Mouse (Mus musculus) lung, postnatal 0 days (tissue): ENCODE results near the gene Cmtr1. TPM values are rescaled to one million over a fixed set of nuclear protein-coding genes. Genes with fewer than 3 reads are reported as not detected.

Source experiments
- ATAC-seq: fragments of 200-750 bp; cut with Nextera tagmentation; 2 replicates; pipeline ENCODE4 v1.8.0; 2017; ENCODE audit warnings: moderate library complexity
- DNase-seq: peaks from one replicate; pipeline ENCODE4 v3.0.0-alpha.2; 2016; ENCODE audit warnings: low spot score
- H3K27ac ChIP-seq: fragments of 300-500 bp; sonication (generic); 2 replicates; pipeline ENCODE4 v1.5.1; 2014; ENCODE audit warnings: antibody characterized with exemption, mild to moderate bottlenecking, low read length, mixed read lengths
- H3K27me3 ChIP-seq: fragments of 300-500 bp; sonication (generic); replicated peaks from 2 replicates; pipeline ENCODE4 v1.6.1; 2014; ENCODE audit warnings: low read length, mixed read lengths; ENCODE audit not compliant: insufficient read depth
- H3K36me3 ChIP-seq: fragments of 300-500 bp; sonication (generic); 2 replicates; pipeline ENCODE4 v1.6.1; 2014; ENCODE audit warnings: low read length, mixed read lengths; ENCODE audit not compliant: insufficient read depth
- H3K4me1 ChIP-seq: fragments of 300-500 bp; sonication (generic); 2 replicates; pipeline ENCODE4 v1.6.1; 2014; ENCODE audit warnings: antibody characterized with exemption, low read depth, low read length, mixed read lengths; ENCODE audit not compliant: insufficient read depth
- H3K4me2 ChIP-seq: fragments of 300-500 bp; sonication (generic); replicated peaks from 2 replicates; pipeline ENCODE4 v1.6.1; 2014; ENCODE audit warnings: low read depth, mild to moderate bottlenecking, low read length, moderate library complexity, mixed read lengths
- H3K4me3 ChIP-seq: fragments of 300-500 bp; sonication (generic); 2 replicates; pipeline ENCODE4 v1.5.1; 2014; ENCODE audit warnings: low read depth, low read length
- H3K9ac ChIP-seq: fragments of 300-500 bp; sonication (generic); replicated peaks from 2 replicates; pipeline ENCODE4 v1.6.1; 2014; ENCODE audit warnings: low read depth, mild to moderate bottlenecking
- H3K9me3 ChIP-seq: fragments of 300-500 bp; sonication (generic); 2 replicates; pipeline ENCODE4 v1.6.1; 2016; ENCODE audit warnings: low read length, mixed read lengths
- CTCF ChIP-seq: IDR thresholded peaks from 2 replicates; pipeline ENCODE4 v1.5.1; 2016; ENCODE audit warnings: antibody characterized with exemption, mild to moderate bottlenecking
- EP300 ChIP-seq: IDR thresholded peaks from 2 replicates; pipeline ENCODE4 v1.6.1; 2016; ENCODE audit warnings: antibody characterized with exemption, mild to moderate bottlenecking, control low read depth
- WGBS: fragments of 180-500 bp; shearing (Covaris S2); extraction: QIAGEN DNeasy Blood & Tissue Kit; methylation state at CpG from one replicate; pipeline ENCODE4 v1.1.7; 2014; 5-methylcytosine and 5-hydroxymethylcytosine counted together
- polyA plus RNA-seq: library from polyadenylated mRNA; unstranded; fragments of >200 nt; fragmentation: Nextera tagmentation; extraction: Ambion mirVana; gene quantifications from 2 replicates; pipeline ENCODE4 v1.2.1, GENCODE M21; 2015

Cmtr1 gene
- polyA plus RNA-seq, 1 experiment from 2014 or later, result 79.6 TPM

DNA sequence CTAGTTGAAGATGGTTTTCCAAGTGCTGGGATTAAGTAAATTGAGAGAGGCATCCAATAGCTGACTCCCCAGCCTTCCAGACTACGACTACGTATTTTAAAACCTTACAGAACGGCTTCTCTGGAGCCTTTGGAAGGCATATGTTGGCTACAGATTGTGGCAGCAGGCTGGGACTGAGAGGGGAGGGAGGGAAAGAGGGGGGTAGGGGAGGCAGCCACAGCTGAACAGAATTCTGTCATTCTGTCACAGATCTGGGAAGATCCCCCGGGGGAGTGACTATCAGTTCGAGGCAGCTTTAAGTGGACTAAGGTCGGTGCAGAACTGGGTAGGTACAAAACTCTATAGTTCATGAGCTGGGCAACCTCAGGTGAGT lies 71.5 kb downstream of the Cmtr1 start:
- Histone ChIP-seq H3K9me3 (no peaks in the 10 kb centered on the region), H3K4me1 (no peaks in the 10 kb centered on the region), H3K27me3 (no peaks in the 10 kb centered on the region), H3K4me3 (no peak overlapping the region), H3K27ac (no peak overlapping the region), H3K9ac (no peak overlapping the region), H3K36me3 (no peaks in the 10 kb centered on the region), H3K4me2 (no peak overlapping the region)
- DNase-seq (no peak), ATAC-seq (no peak)
- 70% methylated on average over 6 of the region's 6 CpGs for WGBS
- no peak for TF ChIP-seq CTCF
- TF ChIP-seq EP300, result no peak

DNA sequence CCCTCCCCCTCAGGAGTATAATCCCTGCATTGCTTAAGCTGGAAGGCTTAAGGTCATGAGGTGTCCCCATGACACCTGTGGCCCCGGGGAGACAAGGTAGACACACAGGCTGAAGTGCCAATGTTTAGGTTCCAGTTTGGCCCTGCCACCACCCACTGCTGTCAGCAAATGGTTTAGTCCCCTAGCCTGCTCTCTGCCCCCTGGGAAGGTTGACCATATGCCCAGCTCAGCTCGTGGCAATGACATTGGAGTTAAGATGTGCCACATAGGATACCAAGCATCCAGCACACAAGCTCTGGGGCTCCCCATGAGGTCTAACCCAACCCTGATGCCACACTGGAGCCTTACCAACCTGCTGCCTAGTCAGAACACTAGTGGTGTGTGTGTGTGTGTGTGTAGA lies 72.1 kb downstream of the Cmtr1 start:
- Histone ChIP-seq H3K9ac (no peak overlapping the region), H3K9me3 (no peaks in the 10 kb centered on the region), H3K4me1 (no peaks in the 10 kb centered on the region), H3K4me2 (no peak overlapping the region), H3K27ac (no peak overlapping the region), H3K4me3 (no peak overlapping the region), H3K36me3 (no peaks in the 10 kb centered on the region), H3K27me3 (no peaks in the 10 kb centered on the region)
- no peak for DNase-seq
- TF ChIP-seq EP300 (no peak), CTCF (no peak)
- ATAC-seq, result no peak
- 76% methylated on average over 2 of the region's 2 CpGs for WGBS

- H3K9ac ChIP-seq, result no peak overlapping the region
- no peaks in the 10 kb centered on the region for H3K4me1 ChIP-seq
- TF ChIP-seq EP300, result no peak
- TF ChIP-seq CTCF, result no peak
- no peak overlapping the region for H3K4me2 ChIP-seq
- no peak for DNase-seq
- WGBS, result 42% methylated on average over 15 of the region's 15 CpGs
- H3K4me3 ChIP-seq, result no peak overlapping the region
- no peak for ATAC-seq
- no peak overlapping the region for H3K27ac ChIP-seq
- H3K9me3 ChIP-seq, result no peaks in the 10 kb centered on the region
- H3K27me3 ChIP-seq, result no peaks in the 10 kb centered on the region
- no peaks in the 10 kb centered on the region for H3K36me3 ChIP-seq
Measured at GRCm38 (mm10) chr17:29736448-29737014, 76.1 kb downstream of the Cmtr1 start.

- TF ChIP-seq CTCF (peak; percentile 63), EP300 (no peak)
- Histone ChIP-seq H3K4me2 (no peak overlapping the region), H3K36me3 (no peaks in the 10 kb centered on the region), H3K4me3 (peak overlapping the region; percentile 1; the same call in 1 of the 2 replicates), H3K9me3 (no peaks in the 10 kb centered on the region), H3K27ac (no peak overlapping the region), H3K4me1 (no peaks in the 10 kb centered on the region), H3K9ac (no peak overlapping the region), H3K27me3 (no peaks in the 10 kb centered on the region)
- ATAC-seq (peak; percentile 77), DNase-seq (peak; percentile 83)
- WGBS, result 17% methylated on average over 20 of the region's 22 CpGs
Measured at GRCm38 (mm10) chr17:29737849-29738804, 77.7 kb downstream of the Cmtr1 start.

DNA sequence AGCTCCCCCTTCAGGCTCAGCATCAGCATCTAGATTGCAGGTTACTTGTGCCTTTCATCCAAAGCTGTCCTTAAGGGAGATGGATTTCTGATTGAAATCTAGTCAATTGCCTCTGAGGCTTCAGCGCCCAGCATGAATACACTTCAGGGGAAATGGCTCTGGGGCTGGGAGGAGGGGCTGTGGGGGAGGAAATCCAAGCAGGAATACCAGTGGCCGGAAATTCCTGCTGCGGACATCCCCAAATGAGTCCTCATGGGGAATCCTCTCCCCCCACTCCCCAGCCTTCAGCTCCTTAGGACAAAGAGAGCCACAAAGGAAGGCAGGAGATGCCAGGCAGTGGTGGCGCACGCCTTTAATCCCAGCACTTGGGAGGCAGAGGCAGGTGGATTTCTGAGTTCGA lies 87.1 kb downstream of the Cmtr1 start:
- TF ChIP-seq CTCF (no peak), EP300 (no peak)
- 68% methylated on average over 6 of the region's 6 CpGs for WGBS

DNA sequence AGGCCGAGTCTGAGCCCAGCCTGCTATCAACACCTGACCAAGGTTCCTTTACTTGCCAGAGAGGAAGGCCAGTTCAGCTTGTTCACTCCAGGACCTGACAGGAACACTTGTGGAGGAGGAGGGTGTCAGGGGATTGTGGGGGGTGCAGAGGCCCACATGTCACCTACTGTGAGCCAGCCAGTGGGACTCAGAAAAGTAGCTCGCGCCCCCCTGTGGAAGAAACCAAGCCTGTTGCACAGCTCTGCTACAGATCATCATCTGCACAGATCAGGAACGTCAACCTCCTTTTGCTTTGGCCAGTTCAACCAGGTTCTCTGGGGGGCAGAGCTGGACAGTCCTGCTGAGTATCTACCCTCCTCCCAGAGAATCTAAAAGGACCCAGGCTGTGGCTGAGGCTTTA lies 94.1 kb downstream of the Cmtr1 start:
- H3K4me2 ChIP-seq, result no peak overlapping the region
- no peak overlapping the region for H3K4me3 ChIP-seq
- H3K27me3 ChIP-seq, result no peaks in the 10 kb centered on the region
- TF ChIP-seq CTCF, result peak; percentile 24; the same call in 1 of the 2 replicates
- TF ChIP-seq EP300, result no peak
- H3K36me3 ChIP-seq, result no peaks in the 10 kb centered on the region
- DNase-seq (no peak), ATAC-seq (no peak)
- H3K4me1 ChIP-seq, result no peaks in the 10 kb centered on the region
- no peaks in the 10 kb centered on the region for H3K9me3 ChIP-seq
- 56% methylated on average over 4 of the region's 4 CpGs for WGBS
- no peak overlapping the region for H3K27ac ChIP-seq
- no peak overlapping the region for H3K9ac ChIP-seq

More for the DNA sequence above, 87.1 kb downstream of the Cmtr1 start:
- H3K4me3 ChIP-seq, result no peak overlapping the region
- no peak overlapping the region for H3K27ac ChIP-seq
- H3K4me1 ChIP-seq, result no peaks in the 10 kb centered on the region
- no peak for ATAC-seq
- H3K27me3 ChIP-seq, result no peaks in the 10 kb centered on the region
- DNase-seq, result no peak
- no peak overlapping the region for H3K9ac ChIP-seq
- H3K9me3 ChIP-seq, result no peaks in the 10 kb centered on the region
- H3K36me3 ChIP-seq, result no peaks in the 10 kb centered on the region
- no peak overlapping the region for H3K4me2 ChIP-seq

Other genes with a start within 250 kb of the Cmtr1 start
- gene Pim1, start 169.8 kb upstream of the Cmtr1 start, polyA plus RNA-seq, result 30.0 and 49.5 TPM in 2 replicates
- not detected in 2 replicates for gene Gm17657, start 111.0 kb upstream of the Cmtr1 start, polyA plus RNA-seq
- gene Tbc1d22b, start 110.8 kb upstream of the Cmtr1 start, polyA plus RNA-seq, result 5.9 and 6.7 TPM in 2 replicates
- 0.31 and 0.76 TPM in 2 replicates for gene Tmem217, start 108.2 kb upstream of the Cmtr1 start, polyA plus RNA-seq
- gene Rnf8, start 45.8 kb upstream of the Cmtr1 start, polyA plus RNA-seq, result 43.3 and 43.7 TPM in 2 replicates
- 0.99 and 1.6 TPM in 2 replicates for gene Gm28043, start 45.7 kb upstream of the Cmtr1 start, polyA plus RNA-seq
- 4.1 and 4.9 TPM in 2 replicates for gene Ccdc167, start 56.4 kb downstream of the Cmtr1 start, polyA plus RNA-seq